Mouse (Mus musculus) layer of hippocampus, adult 2 months (tissue): ENCODE data around the gene Atp2a3. TPM values are rescaled to one million over a fixed set of nuclear protein-coding genes. Genes with fewer than 3 reads are reported as not detected.

Source experiments
- DNase-seq, 2 experiments: peaks; one replicate each; pipeline ENCODE4 v3.0.0; 2022; ENCODE audit warnings: low spot score in 2 of 2
- H3K27ac ChIP-seq: fragments of 200-600 bp; 2 replicates; pipeline ENCODE4 v1.8.1; 2022
- H3K4me3 ChIP-seq: fragments of 200-600 bp; 2 replicates; pipeline ENCODE4 v1.8.1; 2022; ENCODE audit warnings: mild to moderate bottlenecking
- CTCF ChIP-seq: fragments of 200-600 bp; conservative IDR thresholded peaks from 2 replicates; pipeline ENCODE4 v1.8.1; 2022; ENCODE audit warnings: antibody characterized with exemption, mild to moderate bottlenecking, moderate library complexity
- total RNA-seq, 2 experiments: library from RNA; stranded (reverse); gene quantifications; 2 replicates each; pipeline ENCODE4 v1.2.3; 2021

The Atp2a3 gene
- total RNA-seq, 2 experiments from 2014 or later: 5.4 to 6.2 TPM

DNA sequence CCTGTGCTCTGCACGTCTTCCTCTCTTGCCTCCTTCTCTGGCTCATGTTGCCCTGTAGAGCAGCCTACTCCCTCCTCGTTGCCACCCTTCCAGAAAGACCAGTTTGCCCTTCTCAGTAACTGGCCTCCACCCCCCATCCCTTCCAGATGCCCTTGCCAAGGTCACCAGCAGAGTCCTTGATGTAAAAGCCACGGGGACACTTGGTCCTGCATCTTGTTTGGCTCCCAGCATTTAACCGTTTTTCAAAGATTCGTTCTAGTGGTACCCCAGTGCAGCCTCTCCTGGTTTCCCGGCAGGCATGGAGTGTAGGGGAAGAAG, 55.1 kb downstream of the Atp2a3 start:
- no peak for DNase-seq

DNA sequence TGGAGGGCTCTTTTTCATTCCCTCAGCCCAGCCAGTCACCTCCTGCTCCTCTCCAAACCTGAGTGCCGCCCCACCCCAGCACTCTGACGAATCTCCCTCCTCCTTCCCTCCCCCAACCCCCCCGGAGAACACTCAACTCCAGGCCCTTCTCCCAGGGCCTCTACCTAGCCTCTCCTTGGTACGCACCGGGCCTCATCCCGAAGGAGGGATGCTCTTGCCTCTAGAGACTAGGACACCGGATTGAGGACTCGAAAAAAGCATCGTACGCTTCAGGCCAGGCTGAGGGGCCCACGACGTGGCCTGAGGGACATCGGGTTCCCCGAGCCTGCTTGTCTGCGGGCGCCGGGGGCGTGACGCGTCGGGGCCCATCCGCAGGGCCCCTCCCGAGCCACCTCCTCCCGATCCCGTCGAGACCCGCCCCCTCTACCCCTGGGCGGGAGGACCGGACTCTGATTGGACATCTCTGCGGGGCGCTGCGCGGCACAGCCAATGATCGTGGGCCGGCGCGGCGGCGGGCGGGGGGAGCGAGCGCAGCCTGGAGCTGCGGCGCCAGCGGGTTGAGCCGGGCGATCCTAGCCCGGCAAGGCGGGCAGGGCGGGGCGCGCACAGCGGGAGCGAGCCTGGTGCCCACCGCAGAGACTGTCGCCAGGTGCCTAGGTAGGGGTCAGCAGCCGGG, 57.6 kb downstream of the Atp2a3 start, which contains the start of gene Camkk1:
TSS of gene Camkk1 (plus strand) at position 538 of the 676 bp plus-strand sequence.
- peak within 1 kb of the TSS; percentile 98 for H3K27ac ChIP-seq
- peak within 1 kb of the TSS; percentile 96 for H3K4me3 ChIP-seq
- peak; percentile 94 to 96 for DNase-seq
- TF ChIP-seq CTCF: no peak

More for the DNA sequence above, 55.1 kb downstream of the Atp2a3 start:
- no peak for TF ChIP-seq CTCF
- H3K4me3 ChIP-seq: no peak overlapping the region
- H3K27ac ChIP-seq: peak overlapping the region; percentile 93

DNA sequence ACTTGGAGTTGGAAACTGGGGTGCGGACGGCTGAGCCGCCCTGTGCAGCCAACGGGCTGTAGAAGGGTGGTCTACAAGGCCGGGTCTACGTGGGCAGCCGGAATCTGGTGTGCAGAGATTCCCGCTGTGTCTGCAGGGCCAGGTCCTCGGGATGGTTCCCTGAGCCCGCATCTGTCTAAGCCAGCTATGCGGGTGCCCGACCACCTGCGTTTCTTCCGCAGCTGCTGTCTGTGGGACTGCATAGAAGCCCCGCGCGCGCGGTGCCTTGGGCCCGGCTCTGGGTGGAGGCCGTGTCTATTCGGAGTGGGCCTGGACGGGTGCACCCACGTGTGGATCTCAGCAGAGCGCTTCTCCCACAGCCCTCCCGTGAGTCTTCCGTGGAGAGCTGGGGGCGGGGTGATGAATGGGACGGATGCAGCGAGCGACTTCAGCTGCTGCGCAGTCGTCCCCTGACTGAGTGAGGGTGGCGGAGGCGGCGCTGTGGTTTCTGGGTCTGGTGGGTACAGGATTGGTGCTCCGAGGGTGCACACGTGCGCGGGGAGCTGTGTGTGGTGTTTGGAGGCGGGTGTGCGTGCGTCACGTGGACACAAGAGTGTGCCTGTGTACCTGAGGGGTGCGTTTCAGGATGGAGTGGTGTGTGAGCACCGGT, 58.3 kb downstream of the Atp2a3 start:
- H3K4me3 ChIP-seq: peak overlapping the region; percentile 96
- peak overlapping the region; percentile 98 for H3K27ac ChIP-seq
- no peak for TF ChIP-seq CTCF
- DNase-seq: peak; percentile 79 to 81

DNA sequence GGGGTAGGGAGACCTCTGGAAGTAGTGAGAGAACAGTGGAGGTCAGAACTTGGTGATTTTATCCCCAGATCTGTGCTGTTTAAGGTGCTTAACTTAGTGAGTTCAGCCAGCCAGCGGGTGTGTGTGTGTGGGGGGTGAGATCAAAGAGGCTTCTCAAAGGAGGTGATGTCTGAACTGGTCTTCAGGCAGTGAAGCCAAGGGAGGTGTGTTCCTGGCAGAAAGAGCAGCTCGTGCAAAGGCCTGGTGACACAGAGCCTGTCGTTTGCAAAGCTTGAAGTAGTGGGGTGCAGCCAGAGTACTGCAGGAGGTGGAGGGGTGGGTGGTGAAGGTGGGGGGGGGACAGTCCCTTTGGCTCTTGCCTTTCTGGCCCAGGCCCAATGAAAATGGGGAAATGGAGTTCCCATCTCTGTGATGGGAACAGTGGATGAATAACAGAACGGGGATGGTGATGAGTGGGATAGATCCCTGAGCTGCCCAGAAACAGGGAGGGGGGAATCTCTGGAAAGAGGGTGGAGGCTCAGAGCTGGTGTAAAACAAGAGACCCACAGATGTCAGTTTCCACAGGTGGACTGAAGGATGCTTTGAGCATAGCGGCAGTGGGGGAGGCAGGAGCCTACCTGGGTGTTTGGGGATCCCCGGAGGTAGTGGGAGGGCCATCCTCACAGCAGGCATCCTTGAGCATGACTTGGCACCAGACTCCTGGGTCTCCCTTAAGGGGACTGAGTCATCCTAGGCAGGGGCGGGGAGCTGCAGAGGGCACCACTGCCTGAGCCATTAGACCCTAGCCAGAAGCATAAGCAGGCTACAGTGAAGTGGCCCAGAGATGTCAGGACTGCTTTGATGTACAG, 60.2 kb downstream of the Atp2a3 start:
- no peak for TF ChIP-seq CTCF
- peak overlapping the region; percentile 96 for H3K4me3 ChIP-seq
- peak overlapping the region; percentile 98 for H3K27ac ChIP-seq
- no peak for DNase-seq

DNA sequence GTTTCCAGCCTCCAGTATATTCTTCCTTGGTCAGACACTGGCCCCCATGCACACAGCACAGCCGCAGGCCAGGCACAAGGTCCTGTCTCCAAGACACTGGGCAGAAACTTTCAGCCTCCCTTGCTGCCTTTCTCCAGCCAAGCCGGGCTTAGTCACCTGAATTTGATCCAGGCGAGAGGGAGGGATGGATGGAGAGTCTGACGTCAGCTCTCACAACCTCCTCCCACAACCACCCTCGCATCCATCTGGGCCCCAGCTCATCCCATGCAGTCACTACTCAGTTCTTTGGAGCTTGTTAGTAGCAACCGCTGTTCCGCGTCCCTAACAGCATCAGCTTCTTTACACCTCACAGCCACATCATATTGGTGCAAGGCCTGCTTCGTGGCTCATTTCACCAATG, 62.1 kb downstream of the Atp2a3 start:
- Histone ChIP-seq H3K4me3 (peak overlapping the region; percentile 96), H3K27ac (peak overlapping the region; percentile 98)
- DNase-seq: peak; percentile 86 to 92
- no peak for TF ChIP-seq CTCF

DNA sequence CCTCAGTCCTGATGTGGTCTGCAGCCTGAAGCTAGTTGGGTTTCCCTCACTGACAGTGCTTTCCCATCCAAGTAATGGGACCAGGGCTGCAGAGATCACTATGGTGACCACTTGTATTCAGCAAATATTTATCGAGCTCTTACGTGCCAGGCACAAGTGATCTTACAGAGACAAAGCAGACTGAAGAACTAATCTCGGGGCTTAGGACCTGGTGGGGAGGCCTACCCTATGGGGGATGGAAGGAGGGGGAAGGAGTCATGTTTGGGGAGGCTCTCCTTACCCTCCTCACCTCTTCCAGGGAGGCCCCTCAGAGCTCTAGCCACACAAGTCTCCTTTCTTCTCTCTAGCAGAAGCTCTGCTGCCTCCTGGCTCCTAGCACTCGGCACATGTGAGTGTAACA, 62.9 kb downstream of the Atp2a3 start:
- no peak overlapping the region for H3K4me3 ChIP-seq
- no peak for DNase-seq
- peak overlapping the region; percentile 98 for H3K27ac ChIP-seq
- TF ChIP-seq CTCF: no peak

DNA sequence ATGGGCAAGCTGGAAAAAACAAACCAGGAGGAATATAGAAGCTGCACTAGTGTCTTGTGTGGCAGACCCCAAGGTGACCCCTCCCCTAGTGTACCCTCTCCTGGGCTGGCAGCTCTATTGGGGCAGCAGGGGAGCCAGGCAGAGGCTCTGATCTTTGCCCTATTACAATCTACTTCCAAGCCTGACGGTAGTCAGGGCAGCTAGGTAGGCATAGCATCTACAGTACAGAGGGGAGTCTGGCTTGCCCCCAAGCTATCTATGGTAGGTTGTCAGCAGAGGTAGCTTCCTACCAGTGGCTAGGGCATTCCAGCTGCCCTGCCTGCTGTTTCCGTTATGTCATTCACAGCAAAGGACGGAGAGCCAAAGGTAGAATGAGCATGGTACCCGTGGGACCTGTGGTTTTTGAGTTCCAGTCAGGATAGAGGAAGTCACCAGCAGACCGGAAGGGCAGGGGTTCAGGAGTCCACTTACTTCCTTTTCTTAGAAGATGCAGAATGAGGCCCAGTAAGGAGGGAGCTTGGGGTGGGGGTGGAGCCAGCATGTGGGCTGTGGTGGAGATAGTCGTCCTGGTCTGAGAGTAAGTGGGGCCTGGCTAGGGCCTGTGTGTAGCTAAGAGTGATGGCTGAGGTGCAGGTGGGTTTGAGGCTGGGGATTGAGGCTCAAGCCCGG, 63.4 kb downstream of the Atp2a3 start:
- peak overlapping the region; percentile 98 for H3K27ac ChIP-seq
- DNase-seq: no peak
- no peak for TF ChIP-seq CTCF
- no peak overlapping the region; the same call in 1 of the 2 replicates for H3K4me3 ChIP-seq

DNA sequence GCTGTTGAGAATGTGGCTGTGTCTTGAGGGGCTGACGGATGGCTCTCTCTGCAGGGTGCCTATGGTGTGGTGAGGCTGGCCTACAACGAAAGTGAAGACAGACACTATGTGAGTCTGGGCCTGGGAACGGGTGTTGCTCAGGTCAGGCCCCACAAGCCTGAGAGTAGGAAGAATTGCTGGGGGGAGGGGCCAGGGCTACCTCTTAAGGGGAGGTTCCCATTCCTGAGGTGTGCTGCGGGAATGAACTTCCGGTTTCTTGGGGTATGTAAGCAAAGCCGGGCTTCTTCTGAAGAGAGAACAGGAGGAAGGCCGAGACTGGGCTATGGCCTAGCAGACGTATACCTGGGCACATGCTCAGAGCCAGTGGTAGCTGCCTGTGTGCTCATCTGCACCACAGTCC, 66.0 kb downstream of the Atp2a3 start:
- no peak overlapping the region for H3K27ac ChIP-seq
- no peak for DNase-seq
- TF ChIP-seq CTCF: no peak
- no peak overlapping the region for H3K4me3 ChIP-seq

DNA sequence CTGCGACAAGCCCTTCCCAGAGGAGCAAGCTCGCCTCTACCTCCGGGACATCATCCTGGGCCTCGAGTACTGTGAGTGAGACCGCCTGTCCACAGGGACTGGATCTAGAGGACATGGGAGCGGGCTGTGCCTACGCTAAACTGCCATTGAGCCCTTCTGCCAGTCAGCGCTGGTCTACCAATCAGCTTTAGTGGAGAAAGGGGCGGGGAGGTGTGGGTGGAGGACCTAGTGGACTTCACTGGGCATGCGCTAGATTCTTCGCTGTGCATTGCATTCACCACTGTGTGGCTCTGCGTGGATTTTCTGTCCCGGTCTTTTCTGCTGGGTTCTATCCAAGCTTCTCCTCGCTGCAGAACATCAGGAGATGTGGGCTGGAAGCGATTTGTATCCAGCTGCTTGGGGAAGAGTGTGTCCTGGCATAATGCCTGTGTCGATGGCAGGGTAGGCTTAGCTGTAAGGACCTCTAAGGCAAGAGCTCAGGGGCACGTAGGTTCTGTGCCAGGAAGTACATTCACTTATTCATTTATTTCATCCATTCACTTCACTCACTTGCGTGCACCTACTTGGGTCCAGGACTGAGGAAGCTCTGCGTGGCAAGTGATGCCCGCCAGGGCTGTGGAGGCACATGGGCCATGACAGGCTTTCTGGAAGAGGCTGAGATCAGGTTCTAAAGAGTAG, 70.0 kb downstream of the Atp2a3 start:
- peak overlapping the region; percentile 77 for H3K27ac ChIP-seq
- H3K4me3 ChIP-seq: peak overlapping the region; percentile 44
- peak; percentile 83 to 93 for DNase-seq
- peak; percentile 40 for TF ChIP-seq CTCF

DNA sequence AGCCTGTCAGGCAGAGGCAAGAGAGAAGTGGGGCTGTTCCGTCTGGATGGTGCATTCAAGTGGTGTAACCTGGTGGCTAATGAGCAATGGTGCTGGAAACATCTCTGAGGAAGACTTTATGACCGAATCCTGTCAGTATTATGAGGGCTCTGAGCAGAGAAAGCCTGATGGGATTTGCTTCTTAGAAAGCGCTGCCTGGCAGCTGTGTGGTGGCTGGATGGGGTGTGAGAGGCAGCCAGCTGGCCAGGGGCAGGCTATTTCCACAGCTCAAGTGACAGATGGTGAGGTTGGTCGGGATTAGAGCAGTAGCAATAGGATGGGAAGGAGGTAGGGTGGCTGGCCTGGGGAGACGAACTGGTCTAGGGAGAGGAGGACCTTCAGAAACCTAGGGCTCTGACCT, 70.6 kb downstream of the Atp2a3 start:
- no peak for DNase-seq
- Histone ChIP-seq H3K4me3 (peak overlapping the region; percentile 44), H3K27ac (peak overlapping the region; percentile 77)
- TF ChIP-seq CTCF: no peak

DNA sequence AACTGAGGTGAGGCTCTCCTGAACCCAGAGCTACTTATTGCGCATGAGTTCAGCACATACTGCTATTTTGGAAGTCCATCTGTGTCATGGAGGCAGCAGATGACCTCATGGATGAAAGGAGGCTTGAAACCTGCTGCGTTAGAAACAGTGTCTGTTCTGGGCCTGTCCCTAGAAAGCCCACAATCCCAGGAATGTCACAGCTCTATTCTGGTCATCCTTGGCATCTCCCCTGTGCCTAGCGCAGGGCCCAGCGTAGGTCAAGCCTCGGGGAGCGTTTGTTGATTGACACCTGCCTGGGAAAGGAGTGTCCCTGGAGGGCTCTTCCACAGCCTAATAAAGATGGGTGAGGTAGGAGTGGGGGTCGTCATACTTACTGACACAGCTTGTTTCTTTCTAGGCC, 75.1 kb downstream of the Atp2a3 start:
- DNase-seq: no peak
- H3K27ac ChIP-seq: peak overlapping the region; percentile 39; the same call in 1 of the 2 replicates
- no peak for TF ChIP-seq CTCF
- no peak overlapping the region for H3K4me3 ChIP-seq

DNA sequence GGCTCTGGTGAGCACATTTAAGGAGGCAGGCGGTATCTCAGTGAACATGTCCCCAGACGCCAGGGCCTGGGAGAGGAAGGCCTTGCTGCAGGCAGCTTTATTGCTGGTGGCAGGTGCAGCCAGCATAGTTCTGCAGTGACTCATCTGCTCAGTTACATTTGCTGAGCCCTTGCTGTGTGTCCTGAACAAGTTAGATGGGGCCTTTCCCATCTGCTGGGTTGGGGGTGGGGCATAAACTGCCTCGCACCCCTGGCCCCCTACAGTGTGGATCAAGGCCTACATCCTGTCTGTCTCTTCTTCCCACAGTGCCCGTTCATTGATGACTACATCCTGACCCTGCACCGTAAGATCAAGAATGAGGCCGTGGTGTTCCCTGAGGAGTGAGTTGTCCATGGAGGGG, 75.9 kb downstream of the Atp2a3 start:
- peak; percentile 33; the same call in 1 of the 2 replicates for TF ChIP-seq CTCF
- Histone ChIP-seq H3K4me3 (no peak overlapping the region), H3K27ac (peak overlapping the region; percentile 39; the same call in 1 of the 2 replicates)
- DNase-seq: no peak
